Mouse (Mus musculus): Measurements from ENCODE around the gene Tspan15. TPM values are rescaled to one million over a fixed set of nuclear protein-coding genes. Genes with fewer than 3 reads are reported as not detected.

The Tspan15 gene
- polyA plus RNA-seq, 1 experiment from 2014 or later = 52.5 TPM

- H3K27me3 ChIP-seq = no peaks in the 10 kb centered on the region
- 0 out of 2 replicates have a peak, but pooled peaks cover 5% of the 10 kb centered on the region for H3K9me3 ChIP-seq (replicated peaks)
- H3K4me1 ChIP-seq = peaks cover 16% of the 10 kb centered on the region
- WGBS = 29% methylated on average over 8 of the region's 8 CpGs
- H3K4me3 ChIP-seq (replicated peaks) = no peak overlapping the region
- H3K4me2 ChIP-seq = peak overlapping the region; percentile 4; the same call in 1 of the 2 replicates
- ATAC-seq (replicated peaks; ENCODE audit: low FRiP score) = peak; percentile 57
- H3K36me3 ChIP-seq = no peaks in the 10 kb centered on the region
- no peak overlapping the region for H3K27ac ChIP-seq
- no peak overlapping the region for H3K9ac ChIP-seq
Observed at GRCm38 (mm10) chr10:62247815-62248214, 16.8 kb upstream of the Tspan15 start.

- H3K9me3 ChIP-seq (replicated peaks) = 0 out of 2 replicates have a peak, but pooled peaks cover 5% of the 10 kb centered on the region
- H3K9ac ChIP-seq = no peak overlapping the region
- H3K27ac ChIP-seq = no peak overlapping the region
- H3K4me1 ChIP-seq = peaks cover 16% of the 10 kb centered on the region
- no peak overlapping the region for H3K4me3 ChIP-seq (replicated peaks)
- no peak for ATAC-seq (replicated peaks; ENCODE audit: low FRiP score)
- WGBS = 77% methylated on average over 3 of the region's 3 CpGs
- no peaks in the 10 kb centered on the region for H3K36me3 ChIP-seq
- no peaks in the 10 kb centered on the region for H3K27me3 ChIP-seq
- no peak overlapping the region for H3K4me2 ChIP-seq
Observed at GRCm38 (mm10) chr10:62247156-62247555, 16.1 kb upstream of the Tspan15 start.

GRCm38 (mm10) chr10:62244067-62244466 lies 13.0 kb upstream of the Tspan15 start:
- peaks cover 24% of the 10 kb centered on the region for H3K4me1 ChIP-seq
- H3K9ac ChIP-seq = no peak overlapping the region
- no peak overlapping the region for H3K27ac ChIP-seq
- no peak for ATAC-seq (replicated peaks; ENCODE audit: low FRiP score)
- 89% methylated on average over 9 of the region's 9 CpGs for WGBS
- H3K27me3 ChIP-seq = no peaks in the 10 kb centered on the region
- H3K36me3 ChIP-seq = no peaks in the 10 kb centered on the region
- no peak overlapping the region for H3K4me2 ChIP-seq
- H3K9me3 ChIP-seq (replicated peaks) = 0 out of 2 replicates have a peak, but pooled peaks cover 5% of the 10 kb centered on the region
- H3K4me3 ChIP-seq (replicated peaks) = no peak overlapping the region

- no peak overlapping the region for H3K27ac ChIP-seq
- H3K4me3 ChIP-seq (replicated peaks) = no peak overlapping the region
- ATAC-seq (replicated peaks; ENCODE audit: low FRiP score) = 0 out of 2 replicates have a peak, but pooled peaks have one; percentile 30
- no peak overlapping the region for H3K9ac ChIP-seq
- 0 out of 2 replicates have a peak, but pooled peaks cover 5% of the 10 kb centered on the region for H3K9me3 ChIP-seq (replicated peaks)
- no peaks in the 10 kb centered on the region for H3K36me3 ChIP-seq
- H3K4me1 ChIP-seq = peaks cover 27% of the 10 kb centered on the region
- no peaks in the 10 kb centered on the region for H3K27me3 ChIP-seq
- 48% methylated on average over 12 of the region's 13 CpGs for WGBS
- no peak overlapping the region for H3K4me2 ChIP-seq
Observed at GRCm38 (mm10) chr10:62242896-62243295, 11.8 kb upstream of the Tspan15 start.

- 81% methylated on average over 10 of the region's 10 CpGs for WGBS
- no peak for ATAC-seq (replicated peaks; ENCODE audit: low FRiP score)
- Histone ChIP-seq H3K9me3 (replicated peaks) (0 out of 2 replicates have a peak, but pooled peaks cover 5% of the 10 kb centered on the region), H3K36me3 (no peaks in the 10 kb centered on the region), H3K4me3 (replicated peaks) (no peak overlapping the region), H3K27ac (no peak overlapping the region), H3K4me2 (no peak overlapping the region), H3K9ac (no peak overlapping the region), H3K27me3 (no peaks in the 10 kb centered on the region), H3K4me1 (peaks cover 25% of the 10 kb centered on the region)
Observed at GRCm38 (mm10) chr10:62242358-62242757, 11.3 kb upstream of the Tspan15 start.

GRCm38 (mm10) chr10:62239270-62239669 lies 8.2 kb upstream of the Tspan15 start:
- Histone ChIP-seq H3K9me3 (replicated peaks) (0 out of 2 replicates have a peak, but pooled peaks cover 5% of the 10 kb centered on the region), H3K4me3 (replicated peaks) (no peak overlapping the region), H3K27ac (peak overlapping the region; percentile 59; the same call in 1 of the 2 replicates), H3K36me3 (no peaks in the 10 kb centered on the region), H3K9ac (no peak overlapping the region), H3K4me1 (peaks cover 21% of the 10 kb centered on the region), H3K27me3 (no peaks in the 10 kb centered on the region), H3K4me2 (no peak overlapping the region)
- WGBS = 35% methylated on average over 6 of the region's 6 CpGs
- peak; percentile 83 for ATAC-seq (replicated peaks; ENCODE audit: low FRiP score)

DNA sequence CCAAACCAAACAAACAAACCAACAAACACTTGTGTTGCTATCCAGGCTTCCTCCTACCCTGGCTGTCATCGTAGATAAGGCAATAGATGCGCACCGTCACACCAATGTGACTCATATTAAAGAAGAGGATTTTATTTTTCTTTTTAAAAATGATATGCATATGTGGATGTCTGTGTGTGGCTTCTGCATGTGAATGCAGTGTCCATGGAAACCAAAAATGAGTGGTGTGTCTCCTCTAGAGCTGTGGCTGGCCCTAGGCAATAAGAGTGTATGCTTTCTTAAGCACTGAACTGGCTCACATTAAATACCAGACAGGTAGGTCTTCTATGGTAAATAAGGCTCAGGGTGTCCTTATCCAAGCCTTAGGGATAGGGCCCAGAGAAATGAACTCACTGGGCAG lies 7.6 kb upstream of the Tspan15 start:
- 93% methylated on average over 3 of the region's 3 CpGs for WGBS
- Histone ChIP-seq H3K4me2 (no peak overlapping the region), H3K9me3 (replicated peaks) (0 out of 2 replicates have a peak, but pooled peaks cover 1% of the 10 kb centered on the region), H3K9ac (no peak overlapping the region), H3K27me3 (no peaks in the 10 kb centered on the region), H3K4me1 (peaks cover 21% of the 10 kb centered on the region), H3K36me3 (no peaks in the 10 kb centered on the region), H3K4me3 (replicated peaks) (no peak overlapping the region), H3K27ac (peak overlapping the region; percentile 59)
- ATAC-seq (replicated peaks; ENCODE audit: low FRiP score) = no peak

GRCm38 (mm10) chr10:62237205-62237604 lies 6.2 kb upstream of the Tspan15 start:
- Histone ChIP-seq H3K27ac (no peak overlapping the region), H3K27me3 (no peaks in the 10 kb centered on the region), H3K9ac (no peak overlapping the region), H3K4me3 (replicated peaks) (no peak overlapping the region), H3K9me3 (replicated peaks) (no peaks in the 10 kb centered on the region), H3K4me1 (peaks cover 24% of the 10 kb centered on the region), H3K36me3 (no peaks in the 10 kb centered on the region), H3K4me2 (no peak overlapping the region)
- no peak; the same call in 1 of the 2 replicates for ATAC-seq (replicated peaks; ENCODE audit: low FRiP score)
- 83% methylated on average over 10 of the region's 10 CpGs for WGBS

GRCm38 (mm10) chr10:62236165-62236564 lies 5.1 kb upstream of the Tspan15 start:
- ATAC-seq (replicated peaks; ENCODE audit: low FRiP score) = no peak
- Histone ChIP-seq H3K4me1 (peaks cover 34% of the 10 kb centered on the region), H3K4me2 (no peak overlapping the region), H3K9me3 (replicated peaks) (no peaks in the 10 kb centered on the region), H3K36me3 (no peaks in the 10 kb centered on the region), H3K9ac (no peak overlapping the region), H3K27ac (no peak overlapping the region), H3K4me3 (replicated peaks) (no peak overlapping the region), H3K27me3 (no peaks in the 10 kb centered on the region)
- 89% methylated on average over 6 of the region's 6 CpGs for WGBS

- peaks cover 44% of the 10 kb centered on the region for H3K4me1 ChIP-seq
Observed at GRCm38 (mm10) chr10:62231811-62232210, 760 bp upstream of the Tspan15 start.

DNA sequence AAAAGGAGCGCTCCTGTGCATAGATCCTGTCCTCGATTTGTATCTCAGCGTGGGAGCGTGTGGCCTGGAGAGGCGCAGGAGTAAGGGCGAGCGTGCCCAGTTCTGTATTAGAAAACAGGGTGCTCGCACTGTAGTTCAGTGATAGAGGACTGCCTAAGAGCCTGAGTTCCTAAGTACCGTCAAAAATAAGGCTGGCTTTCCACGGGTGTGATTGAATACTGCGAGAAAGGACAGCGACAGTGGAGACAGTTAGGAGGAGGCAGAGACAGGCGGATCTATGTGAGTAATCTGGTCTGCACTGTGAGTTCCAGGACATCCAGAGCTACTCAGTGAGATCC lies 313 bp upstream of the Tspan15 start:
- H3K4me2 ChIP-seq = peak overlapping the region; percentile 93
- no peak; the same call in 1 of the 2 replicates for ATAC-seq (replicated peaks; ENCODE audit: low FRiP score)
- WGBS = 2% methylated on average over 13 of the region's 13 CpGs
- H3K27me3 ChIP-seq = no peaks in the 10 kb centered on the region
- H3K9me3 ChIP-seq (replicated peaks) = no peaks in the 10 kb centered on the region
- no peaks in the 10 kb centered on the region for H3K36me3 ChIP-seq
- H3K9ac ChIP-seq = no peak overlapping the region
- peaks cover 44% of the 10 kb centered on the region for H3K4me1 ChIP-seq
- peak overlapping the region; percentile 74 for H3K27ac ChIP-seq
- H3K4me3 ChIP-seq (replicated peaks) = peak overlapping the region; percentile 68

More at GRCm38 (mm10) chr10:62231811-62232210, 760 bp upstream of the Tspan15 start:
- H3K4me2 ChIP-seq = 0 out of 2 replicates have a peak overlapping the region, but pooled peaks have one; percentile 93
- H3K27me3 ChIP-seq = no peaks in the 10 kb centered on the region
- no peak overlapping the region for H3K4me3 ChIP-seq (replicated peaks)
- peak overlapping the region; percentile 74 for H3K27ac ChIP-seq
- ATAC-seq (replicated peaks; ENCODE audit: low FRiP score) = no peak
- H3K9ac ChIP-seq = no peak overlapping the region
- H3K36me3 ChIP-seq = no peaks in the 10 kb centered on the region
- 63% methylated on average over 3 of the region's 3 CpGs for whole genome bisulfite sequencing
- no peaks in the 10 kb centered on the region for H3K9me3 ChIP-seq (replicated peaks)

GRCm38 (mm10) chr10:62228126-62228525 lies 2.9 kb downstream of the Tspan15 start:
- no peaks in the 10 kb centered on the region for H3K9me3 ChIP-seq (replicated peaks)
- no peak overlapping the region for H3K4me3 ChIP-seq (replicated peaks)
- peak overlapping the region; percentile 93; the same call in 1 of the 2 replicates for H3K4me2 ChIP-seq
- H3K9ac ChIP-seq = no peak overlapping the region
- H3K4me1 ChIP-seq = peaks cover 44% of the 10 kb centered on the region
- WGBS = 50% methylated on average over 6 of the region's 6 CpGs
- no peaks in the 10 kb centered on the region for H3K36me3 ChIP-seq
- no peak overlapping the region for H3K27ac ChIP-seq
- H3K27me3 ChIP-seq = no peaks in the 10 kb centered on the region
- ATAC-seq (replicated peaks; ENCODE audit: low FRiP score) = no peak

GRCm38 (mm10) chr10:62225839-62226238 lies 5.2 kb downstream of the Tspan15 start:
- Histone ChIP-seq H3K27me3 (no peaks in the 10 kb centered on the region), H3K36me3 (no peaks in the 10 kb centered on the region), H3K27ac (no peak overlapping the region), H3K4me1 (peaks cover 38% of the 10 kb centered on the region), H3K4me2 (no peak overlapping the region), H3K9ac (no peak overlapping the region), H3K9me3 (replicated peaks) (no peaks in the 10 kb centered on the region), H3K4me3 (replicated peaks) (no peak overlapping the region)
- WGBS = 74% methylated on average over 7 of the region's 7 CpGs
- no peak for ATAC-seq (replicated peaks; ENCODE audit: low FRiP score)

Measured in kidney, embryonic 15.5 days (tissue).